7 mouse cellular contexts compared by ENCODE assay signal in the genomic region with DNA sequence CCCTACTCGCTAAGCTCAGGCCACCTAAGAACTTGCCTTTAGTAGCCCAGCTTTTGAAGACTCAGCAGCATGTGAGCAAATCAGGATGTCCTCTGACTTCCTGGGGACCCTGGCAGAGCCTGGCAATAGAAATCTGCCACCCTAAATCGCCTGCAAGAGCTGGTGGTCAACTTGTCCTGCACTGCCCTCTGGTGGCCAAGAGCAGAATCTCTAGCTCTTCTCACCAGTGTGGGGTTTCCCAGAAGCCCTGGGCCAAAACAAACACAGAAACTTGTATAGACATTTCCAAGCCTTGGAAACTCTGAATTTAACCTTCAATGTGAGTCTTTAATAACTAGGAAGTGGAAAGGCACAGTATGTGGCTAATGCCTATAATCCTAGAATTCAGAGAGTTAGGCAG. TPM values are rescaled to one million over a fixed set of nuclear protein-coding genes. Genes with fewer than 3 reads are reported as not detected.
DNase-seq lines count a peak whose midpoint lies in the region; ATAC-seq lines count a peak whose summit lies in the region.

No protein-coding gene starts in this region.

- no peaks in the 10 kb centered on the region for H3K27me3 ChIP-seq in hindbrain, embryonic 15.5 days
- no peaks in the 10 kb centered on the region for H3K27me3 ChIP-seq in midbrain, embryonic 11.5 days (ENCODE audit: control insufficient read depth, insufficient read depth, low read length)

- WGBS in hindbrain, embryonic 15.5 days: 36% methylated on average over 2 of the region's 2 CpGs
- WGBS in midbrain, embryonic 11.5 days: 37% methylated on average over 2 of the region's 2 CpGs

- H3K9me3 ChIP-seq in hindbrain, embryonic 15.5 days: no peaks in the 10 kb centered on the region
- H3K9me3 ChIP-seq in midbrain, embryonic 11.5 days (ENCODE audit: control insufficient read depth, low read length): no peaks in the 10 kb centered on the region

- peak; percentile 78; the same call in 1 of the 2 replicates for ATAC-seq in hindbrain, embryonic 15.5 days (ENCODE audit: low FRiP score, low read depth)
- ATAC-seq in midbrain, embryonic 11.5 days (ENCODE audit: low FRiP score): peak; percentile 42; the same call in 1 of the 2 replicates

- H3K36me3 ChIP-seq in hindbrain, embryonic 15.5 days: no peaks in the 10 kb centered on the region
- no peaks in the 10 kb centered on the region for H3K36me3 ChIP-seq in midbrain, embryonic 11.5 days (ENCODE audit: control insufficient read depth, insufficient read depth, low read length)

- peak; percentile 78 for DNase-seq in ZHBTc4 (ENCODE audit: low read depth, low spot score)
- peak; percentile 84 for DNase-seq in cerebellum, adult 9-11 months
- peak; percentile 50 to 84 for DNase-seq in frontal cortex, postnatal 10 days (ENCODE audit: low spot score in 2 of 2)
- peak; percentile 51 to 67 for DNase-seq in left cerebral cortex, adult 8-10 months (ENCODE audit: low spot score in 2 of 2)
- peak; percentile 98 for DNase-seq in midbrain, embryonic 11.5 days (ENCODE audit: low spot score, missing footprints)
- DNase-seq in spleen, adult 18-20 months: peak; percentile 20 to 70

- no peak overlapping the region for H3K4me3 ChIP-seq in hindbrain, embryonic 15.5 days
- H3K4me3 ChIP-seq in midbrain, embryonic 11.5 days (ENCODE audit: low read depth, low read length): no peak overlapping the region

- no peaks in the 10 kb centered on the region for H3K4me1 ChIP-seq in hindbrain, embryonic 15.5 days (replicated peaks)
- H3K4me1 ChIP-seq in midbrain, embryonic 11.5 days (ENCODE audit: control insufficient read depth, insufficient read depth, low read length): no peaks in the 10 kb centered on the region

- no peak overlapping the region for H3K9ac ChIP-seq in hindbrain, embryonic 15.5 days
- H3K9ac ChIP-seq in midbrain, embryonic 11.5 days (ENCODE audit: low read length): no peak overlapping the region

- H3K4me2 ChIP-seq in hindbrain, embryonic 15.5 days: no peak overlapping the region
- H3K4me2 ChIP-seq in midbrain, embryonic 11.5 days: no peak overlapping the region

- H3K27ac ChIP-seq in hindbrain, embryonic 15.5 days (replicated peaks): no peak overlapping the region
- no peak overlapping the region for H3K27ac ChIP-seq in midbrain, embryonic 11.5 days (ENCODE audit: low read depth, low read length)

RNA-seq across cellular contexts. Expression of a gene that starts 58.3 kb away (rescaled TPM):
- 25.4 and 27.7 TPM in 2 replicates for polyA plus RNA-seq in hindbrain, embryonic 15.5 days (2015; fragmentation: Nextera tagmentation; extraction: Ambion mirVana)
- 10 to 100 TPM; 46.7 to 58.2 (median 53.1) TPM for total RNA-seq in left cerebral cortex, adult 8-10 months (2022)
- polyA plus RNA-seq in midbrain, embryonic 11.5 days (2014; fragmentation: Nextera tagmentation; extraction: Ambion mirVana): 50.0 and 50.2 TPM in 2 replicates

Comparison
In these comparisons a context has a peak if more than half of its experiments do, and no peak if none do; other contexts are left out.
1. DNase-seq: peak in every context shown above with its lines; median percentile 98 in midbrain, embryonic 11.5 days; 84 in cerebellum, adult 9-11 months; 78 in ZHBTc4; 67 in frontal cortex, postnatal 10 days; 59 in left cerebral cortex, adult 8-10 months; 45 in spleen, adult 18-20 months.